Mouse (Mus musculus): ENCODE data around the gene Tmeff1. TPM values are rescaled to one million over a fixed set of nuclear protein-coding genes. Genes with fewer than 3 reads are reported as not detected.

Gene Tmeff1
- 2.5 and 3.4 TPM in 2 replicates for polyA plus RNA-seq (2012; rRNA removed)

DNA sequence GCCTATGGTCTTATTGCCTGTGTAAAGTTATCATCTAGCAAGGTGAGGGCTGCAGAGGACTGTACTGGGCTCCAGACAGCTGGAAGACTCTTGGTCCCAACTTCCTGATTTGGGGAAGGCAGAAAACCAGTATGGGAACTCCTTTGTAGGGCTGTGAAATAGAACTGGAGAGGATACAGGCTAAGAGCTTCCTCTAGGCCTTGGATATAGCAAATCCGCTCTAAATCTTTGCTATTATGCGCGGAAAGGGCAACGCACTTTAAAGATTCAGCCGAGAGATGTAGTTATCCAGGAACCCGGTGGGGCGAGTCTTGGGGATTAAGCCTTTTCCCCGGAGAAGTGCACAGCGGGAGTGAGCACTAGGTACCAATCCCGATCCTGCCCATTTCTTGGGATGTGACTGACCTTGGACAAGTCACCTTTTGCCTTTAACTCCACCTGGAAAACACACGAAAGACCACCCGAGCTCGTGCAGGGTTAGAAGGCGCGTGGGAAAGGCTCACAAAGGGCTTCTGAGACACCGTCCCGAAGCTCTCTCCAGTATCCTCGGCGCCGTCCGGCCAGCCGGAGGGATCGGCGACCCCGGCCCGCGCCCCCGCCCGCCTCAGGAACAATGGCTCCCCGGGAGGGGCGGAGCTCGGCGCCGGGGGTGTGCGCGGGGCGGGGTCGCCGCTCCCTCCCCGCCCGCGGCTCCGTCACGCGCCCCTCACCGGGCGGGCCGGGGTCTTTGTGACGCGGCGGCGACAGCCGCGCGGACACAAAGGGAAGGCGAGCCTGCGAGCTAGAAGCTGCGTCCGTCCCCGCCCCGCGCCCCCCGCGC, at the start of gene Tmeff1:
Gene Tmeff1 (plus strand): TSS at position 754 of the 820 bp plus-strand sequence.
- DNase-seq (ENCODE audit: low read depth, low spot score): no peak
- 2% methylated on average over 57 of the region's 64 CpGs for WGBS

DNA sequence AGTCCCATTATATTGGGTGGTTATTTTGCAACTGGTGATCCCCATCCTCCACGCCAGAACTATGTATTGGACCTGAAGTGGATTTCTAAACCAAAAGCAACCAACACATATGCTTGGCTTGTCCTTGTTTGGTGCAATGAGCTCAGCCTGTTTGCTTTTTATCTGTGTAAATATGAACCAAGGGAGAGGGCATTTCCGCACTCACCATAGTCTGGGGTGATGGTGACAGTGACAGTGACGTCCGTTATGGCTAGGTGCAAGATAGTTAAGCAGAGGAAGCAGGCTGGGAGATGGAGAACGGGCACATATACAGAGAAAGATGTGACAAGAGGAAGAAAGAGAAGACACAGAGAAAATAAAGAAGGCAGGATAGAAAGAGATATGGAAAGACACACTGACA, 48.7 kb upstream of the Tmeff1 start:
- WGBS: 59% methylated on average over 5 of the region's 5 CpGs
- no peak for DNase-seq (ENCODE audit: low read depth, low spot score)

DNA sequence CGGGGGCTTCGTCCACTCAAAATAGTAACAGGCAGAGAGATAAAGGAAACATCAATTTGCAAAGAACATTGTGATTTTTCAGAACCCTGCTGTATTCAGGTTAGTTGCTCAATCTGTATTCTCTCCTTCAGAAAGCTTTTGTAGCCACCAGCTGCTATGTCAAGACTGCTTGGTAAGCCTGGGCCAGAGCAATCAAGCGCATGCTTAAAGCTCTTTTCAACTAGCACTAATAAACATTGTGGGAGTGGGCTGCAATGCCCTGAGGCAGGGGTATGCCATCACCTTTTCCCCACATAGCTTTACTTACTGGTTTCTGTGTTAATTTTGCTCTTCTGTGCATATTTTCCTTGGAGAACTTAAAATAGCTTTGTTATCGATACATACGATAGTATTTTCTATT, 48.0 kb upstream of the Tmeff1 start:
- no peak for DNase-seq (ENCODE audit: low read depth, low spot score)
- 89% methylated on average over 5 of the region's 5 CpGs for WGBS

DNA sequence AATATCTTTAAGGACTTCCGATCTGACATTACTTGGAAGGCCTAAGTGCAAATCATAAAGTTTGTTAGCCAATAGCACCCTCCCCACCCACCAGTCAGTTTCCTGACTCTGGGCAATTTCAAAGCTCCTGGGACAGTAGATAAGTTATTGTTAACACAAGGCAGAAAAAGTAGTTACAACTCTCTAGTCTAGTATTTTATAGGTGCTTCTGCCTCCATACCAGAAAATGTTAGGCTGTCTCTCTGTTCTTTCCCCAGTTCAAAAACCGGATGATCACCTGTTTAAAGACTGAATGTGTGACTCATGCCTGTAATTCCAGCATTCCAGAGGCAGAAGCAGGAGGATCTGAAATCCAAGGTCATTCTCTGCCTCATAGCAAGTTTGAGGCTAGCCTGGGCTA, 46.4 kb upstream of the Tmeff1 start:
- WGBS: 41% methylated on average over 2 of the region's 2 CpGs
- no peak for DNase-seq (ENCODE audit: low read depth, low spot score)

DNA sequence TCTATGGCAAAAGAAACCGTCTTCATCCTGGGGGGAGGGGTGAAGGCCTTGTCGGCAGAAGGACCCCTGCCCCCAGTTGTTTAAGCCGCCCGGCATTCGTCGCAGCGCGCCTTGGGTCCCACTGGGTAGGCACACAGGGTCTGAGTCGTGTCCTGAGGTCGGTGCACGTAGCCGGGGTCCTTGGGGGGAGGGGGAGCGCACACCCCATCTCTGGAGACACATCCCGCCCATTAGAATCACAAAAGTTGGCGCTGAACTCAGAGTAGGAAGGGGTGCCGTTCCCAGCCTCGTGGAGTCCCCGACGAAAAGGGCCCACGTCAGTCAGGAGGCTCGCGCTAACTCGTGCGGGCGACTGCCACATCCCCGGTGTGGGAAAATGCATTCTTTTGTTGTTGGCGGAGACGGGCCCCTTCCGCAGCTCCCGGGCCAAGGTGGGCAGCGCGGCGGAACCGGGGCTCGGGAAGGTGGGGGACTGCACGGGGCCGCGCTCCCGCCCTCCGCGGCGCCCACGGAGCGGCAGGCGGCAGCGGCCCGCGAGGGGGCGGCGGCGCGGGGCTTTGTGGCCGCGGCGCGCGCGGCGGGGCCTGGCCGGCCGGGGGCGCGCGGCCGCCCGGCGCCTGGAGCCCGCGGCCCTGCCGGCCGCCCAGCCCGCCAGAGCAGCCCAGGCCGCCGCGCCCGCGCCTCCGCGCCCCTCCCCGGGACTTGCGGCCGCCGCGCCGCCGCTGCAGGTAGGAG, 45.0 kb upstream of the Tmeff1 start, which contains the start of gene Msantd3:
Gene Msantd3 (plus strand): TSS at position 95 of the 735 bp plus-strand sequence.
- 6% methylated on average over 82 of the region's 86 CpGs for WGBS
- DNase-seq (ENCODE audit: low read depth, low spot score): no peak

DNA sequence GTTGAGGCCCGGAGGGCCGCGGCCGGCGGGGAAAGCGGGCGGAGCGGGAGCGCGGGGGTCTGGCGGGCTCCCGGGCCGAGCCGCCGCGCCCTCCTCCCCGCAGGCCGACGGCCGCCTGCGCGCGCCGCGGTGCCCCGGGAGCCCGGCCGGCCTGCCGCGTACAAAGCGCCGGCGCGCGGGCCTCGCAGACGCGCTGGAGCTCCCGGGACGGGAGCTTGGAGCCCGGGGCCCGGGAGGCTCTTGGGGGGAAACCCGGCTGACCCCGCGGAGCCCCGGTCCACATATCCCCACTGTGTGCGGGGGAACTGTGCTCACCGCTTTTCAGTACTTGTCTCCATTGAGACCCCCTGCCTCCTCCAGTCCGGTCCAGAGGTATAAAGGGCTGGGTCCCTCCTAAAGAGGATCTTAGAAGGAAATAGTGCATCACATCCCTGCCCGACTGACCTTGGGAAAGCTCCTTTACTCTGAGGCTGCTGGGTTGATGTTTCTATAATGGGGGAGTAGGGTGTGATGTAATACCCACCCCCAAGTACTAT, 44.3 kb upstream of the Tmeff1 start:
- WGBS: under 1% methylated on average over 40 of the region's 50 CpGs
- no peak for DNase-seq (ENCODE audit: low read depth, low spot score)

DNA sequence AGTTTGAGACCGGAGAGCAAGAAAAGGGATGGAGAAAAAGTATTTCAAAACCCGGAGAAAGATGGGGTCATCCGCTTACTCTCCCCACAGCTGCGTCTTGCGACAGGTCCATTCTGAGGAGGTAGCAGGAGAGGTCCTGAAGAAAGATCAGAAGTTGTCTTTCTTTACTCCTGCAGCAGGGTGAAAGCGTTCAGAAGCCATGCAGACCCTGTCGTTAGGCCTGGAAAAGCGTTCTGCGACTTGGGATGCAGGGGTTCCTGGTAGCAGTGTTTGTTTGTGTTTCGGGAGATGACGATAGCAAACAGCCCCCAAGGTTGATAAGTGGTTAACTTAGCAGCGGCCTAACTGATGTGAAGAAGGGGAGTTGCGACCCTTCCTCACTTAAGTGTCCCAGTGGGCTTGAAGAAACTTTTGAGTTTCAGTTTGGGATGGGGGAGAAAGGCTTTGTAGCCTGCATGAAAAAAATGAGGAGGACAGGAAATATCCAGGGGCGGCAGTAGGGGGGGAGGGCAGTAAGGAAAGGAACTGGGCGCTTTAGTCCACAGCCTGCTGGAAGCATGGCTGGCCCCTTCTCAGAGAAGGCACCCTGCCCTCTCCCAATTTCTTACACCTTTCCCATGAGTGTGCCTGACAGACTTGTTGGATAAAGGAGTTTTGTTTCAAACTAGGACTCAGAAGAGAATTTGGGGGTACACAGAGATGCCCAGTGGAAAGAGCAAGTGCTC, 43.3 kb upstream of the Tmeff1 start:
- WGBS: 72% methylated on average over 15 of the region's 15 CpGs

DNA sequence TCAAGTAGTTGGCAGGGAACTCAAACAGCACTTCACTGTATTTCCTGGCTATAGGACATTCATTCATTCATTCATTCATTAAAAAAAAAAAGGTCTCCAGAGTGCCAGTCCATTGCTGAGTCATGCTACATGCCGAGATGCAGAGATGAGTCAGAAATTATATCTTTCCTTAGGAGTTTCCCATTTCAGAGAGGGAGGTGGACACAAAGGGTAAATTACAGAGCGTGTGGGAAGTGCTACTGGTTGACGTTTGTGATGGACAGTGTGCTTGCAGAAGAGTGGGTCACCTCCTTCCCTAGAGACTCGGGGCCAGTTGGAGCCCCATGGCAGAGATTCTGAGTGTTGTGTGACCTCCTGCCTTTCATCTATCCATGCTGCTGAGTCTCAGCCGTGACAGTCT, 42.6 kb upstream of the Tmeff1 start:
- 61% methylated on average over 5 of the region's 5 CpGs for WGBS
- DNase-seq (ENCODE audit: low read depth, low spot score): no peak

More for the DNA sequence above, 43.3 kb upstream of the Tmeff1 start:
- DNase-seq (ENCODE audit: low read depth, low spot score): no peak

DNA sequence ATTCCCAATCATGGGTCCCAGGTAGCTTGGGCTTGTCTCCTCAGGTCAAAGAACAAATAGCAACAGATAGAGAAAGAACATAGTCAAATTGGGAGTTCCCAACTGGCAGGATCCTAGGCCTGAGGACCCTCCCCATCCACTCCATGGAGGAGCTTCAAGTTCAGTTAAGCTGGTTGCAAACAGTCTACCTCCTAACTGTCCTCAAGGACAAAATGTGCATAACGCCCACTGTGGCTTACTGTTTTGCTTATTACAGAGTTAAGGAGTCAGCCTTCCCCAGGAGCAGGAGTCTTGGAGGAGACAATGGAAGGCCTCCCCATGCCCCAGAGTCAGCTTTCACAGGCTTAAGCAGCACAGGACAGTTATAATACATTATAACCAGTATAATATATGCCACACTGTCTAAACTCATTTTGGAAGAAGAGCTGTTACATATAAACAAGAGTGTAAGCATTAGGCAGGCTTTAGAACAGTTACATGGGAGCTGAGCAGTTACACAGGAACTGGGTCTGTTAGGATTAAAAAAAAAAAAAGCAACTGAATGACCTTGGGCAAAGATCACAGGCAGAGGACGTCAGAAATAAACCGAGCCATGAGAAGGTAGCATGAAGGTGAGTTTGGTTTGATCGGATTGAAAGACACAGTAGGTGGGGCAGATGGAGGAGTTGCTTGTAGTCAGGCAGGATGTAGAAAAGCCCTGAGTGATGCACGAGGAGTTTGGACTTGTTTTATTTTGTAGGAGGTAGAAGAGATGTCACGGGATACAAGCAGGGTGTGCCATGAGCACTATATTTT, 41.7 kb upstream of the Tmeff1 start:
- WGBS: 67% methylated on average over 6 of the region's 6 CpGs
- DNase-seq (ENCODE audit: low read depth, low spot score): no peak

DNA sequence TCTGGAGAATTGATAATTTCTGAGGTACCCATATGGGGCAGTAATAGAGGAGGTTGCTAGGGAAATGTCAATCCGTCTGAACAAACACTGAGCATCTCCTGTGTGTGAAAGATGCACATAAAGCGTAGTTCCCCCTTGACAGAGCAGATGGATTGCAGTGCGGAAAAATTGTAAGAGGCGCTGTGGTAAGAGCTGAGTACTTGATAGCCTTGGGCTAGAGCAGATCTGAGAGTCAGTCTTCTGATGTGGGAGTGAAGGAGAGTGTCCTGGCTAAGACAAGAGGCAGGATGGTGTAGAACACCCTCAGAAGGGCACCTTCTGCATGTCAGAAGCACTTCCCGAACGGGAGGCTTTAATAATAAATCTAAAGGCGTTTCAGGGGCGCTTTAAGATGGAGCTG, 40.8 kb upstream of the Tmeff1 start:
- DNase-seq (ENCODE audit: low read depth, low spot score): no peak
- 88% methylated on average over 8 of the region's 8 CpGs for WGBS

DNA sequence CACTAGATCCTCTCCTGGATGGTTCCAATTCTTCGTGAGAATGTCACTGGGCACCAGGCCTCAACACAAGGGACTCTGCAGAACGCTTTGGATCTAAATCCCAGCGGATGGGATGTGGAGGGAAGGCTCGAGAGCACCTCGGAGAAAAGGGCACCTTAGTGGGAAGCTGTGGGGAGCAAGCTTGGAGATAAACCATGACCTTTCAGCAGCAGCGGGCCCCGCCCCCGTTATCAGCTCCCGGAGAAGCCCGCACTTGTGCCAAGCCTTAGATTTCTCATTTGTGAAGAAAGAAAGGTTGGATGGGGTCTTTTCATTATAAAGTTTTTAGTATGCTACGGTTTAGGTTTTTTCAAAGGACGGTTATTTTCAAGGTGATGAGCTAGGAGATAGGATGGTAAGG, 39.0 kb upstream of the Tmeff1 start:
- DNase-seq (ENCODE audit: low read depth, low spot score): no peak
- WGBS: 35% methylated on average over 12 of the region's 12 CpGs

DNA sequence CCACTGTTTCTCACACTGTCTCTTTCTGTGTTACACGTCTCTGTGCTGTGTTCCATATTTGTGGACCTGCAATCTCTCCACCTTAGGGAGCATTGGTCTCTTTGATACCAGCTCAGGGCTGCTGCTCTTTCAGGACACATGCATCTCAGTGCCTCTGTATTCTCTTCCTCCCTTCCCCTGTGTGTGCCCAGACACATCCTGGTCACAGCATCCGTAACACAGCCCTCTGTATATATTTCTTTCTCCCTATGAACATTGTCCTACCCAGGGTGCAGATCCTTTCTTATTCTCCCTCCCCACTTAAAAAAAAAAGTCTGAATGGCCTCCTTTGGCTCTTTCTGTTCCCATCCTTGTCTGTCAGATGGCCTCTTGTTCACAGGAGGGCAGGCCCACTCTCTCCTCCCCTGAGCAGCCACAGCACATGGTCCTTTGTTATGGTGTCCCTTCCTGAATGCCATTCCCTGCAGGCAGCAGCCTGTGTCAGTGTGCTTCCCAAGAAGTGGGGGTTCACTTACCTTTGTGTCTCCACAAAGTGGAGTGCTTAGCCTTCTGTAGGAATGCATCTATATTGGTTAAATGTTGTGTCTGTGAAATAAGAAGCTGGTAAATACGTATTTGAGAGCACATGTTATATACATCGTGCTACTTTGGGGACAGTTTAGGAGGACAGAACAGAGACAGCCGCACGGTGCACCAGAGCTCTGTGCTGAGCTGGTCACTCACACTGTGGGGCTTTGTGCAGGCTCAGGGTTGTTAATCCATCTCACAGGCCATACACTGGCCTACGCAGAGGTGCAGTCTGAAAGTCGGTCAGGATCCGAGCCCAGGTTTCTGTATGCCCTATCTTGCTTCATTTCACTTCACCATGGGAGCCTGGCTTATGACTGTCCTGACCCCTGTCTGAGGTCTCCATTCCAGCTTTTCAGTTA, 38.1 kb upstream of the Tmeff1 start:
- WGBS: 90% methylated on average over 9 of the region's 9 CpGs
- no peak for DNase-seq (ENCODE audit: low read depth, low spot score)

DNA sequence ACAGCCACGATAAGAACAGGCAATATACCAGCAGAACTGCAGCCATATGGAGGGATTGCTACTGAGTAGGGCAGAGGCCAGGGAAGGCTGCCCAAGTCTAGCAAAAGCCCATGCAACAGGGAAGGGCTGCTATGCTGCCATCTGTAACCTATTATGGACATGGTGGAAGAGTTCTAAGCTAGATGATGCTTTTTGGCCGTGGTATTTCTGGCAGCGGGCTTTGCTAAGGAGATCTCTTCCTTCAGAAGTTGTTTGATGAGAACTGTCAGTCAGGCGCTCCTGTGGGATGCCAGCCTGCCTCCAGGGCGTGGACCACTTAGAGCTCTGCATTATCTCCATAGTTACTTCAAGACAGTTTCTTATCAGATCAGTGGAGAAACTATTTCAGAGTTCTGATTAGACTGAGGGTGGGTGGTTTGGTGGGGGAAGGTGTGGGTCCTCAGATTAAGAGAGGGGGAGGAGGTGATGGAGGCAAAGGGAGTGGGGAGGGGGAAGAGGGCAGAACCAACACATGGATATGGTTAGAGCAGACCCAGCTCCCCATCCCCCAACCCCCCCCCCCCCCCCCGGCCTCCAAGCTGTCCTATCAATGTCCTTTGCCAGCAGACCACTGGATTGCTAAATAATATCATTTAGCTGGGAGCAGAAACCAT, 36.5 kb upstream of the Tmeff1 start:
- no peak for DNase-seq (ENCODE audit: low read depth, low spot score)
- 70% methylated on average over 6 of the region's 6 CpGs for WGBS

DNA sequence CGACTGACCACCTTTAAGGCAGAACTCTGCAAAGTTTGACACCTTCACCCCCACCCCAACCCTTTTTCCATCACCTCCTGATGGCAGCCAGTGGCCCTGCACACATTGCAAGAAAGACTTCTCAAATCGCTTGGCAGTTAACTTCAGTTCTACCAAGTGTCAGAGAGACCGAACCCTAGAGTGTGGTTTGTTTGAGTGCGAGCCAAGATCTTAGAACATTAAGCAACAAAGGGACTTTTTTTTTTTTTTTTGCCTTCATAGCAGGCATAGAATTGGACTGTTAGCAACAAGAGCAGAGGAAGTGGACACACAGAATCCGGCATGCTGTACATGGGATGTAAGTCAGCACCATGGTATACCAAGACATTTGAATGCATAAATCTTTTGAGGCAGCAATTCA, 35.3 kb upstream of the Tmeff1 start:
- no peak for DNase-seq (ENCODE audit: low read depth, low spot score)
- 71% methylated on average over 5 of the region's 5 CpGs for WGBS

DNA sequence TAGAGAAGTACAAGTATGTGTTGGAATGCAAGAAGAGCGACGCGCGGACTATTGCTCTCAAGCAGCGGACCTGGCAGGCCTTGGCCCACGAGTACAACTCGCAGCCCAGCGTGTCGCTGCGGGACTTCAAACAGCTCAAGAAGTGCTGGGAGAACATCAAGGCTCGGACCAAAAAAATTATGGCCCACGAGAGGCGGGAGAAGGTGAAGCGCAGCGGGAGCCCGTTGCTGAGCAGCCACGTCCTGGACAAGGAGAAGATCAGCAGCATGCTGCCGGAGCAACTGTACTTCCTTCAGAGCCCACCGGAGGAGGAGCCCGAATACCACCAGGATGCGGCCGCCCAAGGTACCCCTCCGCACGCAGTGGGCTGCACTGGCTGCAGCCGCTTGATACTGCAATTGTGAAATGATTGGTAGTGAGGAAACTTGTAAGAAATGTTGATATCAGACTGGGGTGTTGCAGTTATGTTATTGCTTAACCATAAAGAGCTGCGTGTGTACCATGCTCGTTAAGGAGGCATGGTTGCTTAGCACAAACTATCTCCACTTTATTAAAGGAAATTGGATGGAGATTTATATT, 32.4 kb upstream of the Tmeff1 start:
- 93% methylated on average over 27 of the region's 27 CpGs for WGBS
- no peak for DNase-seq (ENCODE audit: low read depth, low spot score)

DNA sequence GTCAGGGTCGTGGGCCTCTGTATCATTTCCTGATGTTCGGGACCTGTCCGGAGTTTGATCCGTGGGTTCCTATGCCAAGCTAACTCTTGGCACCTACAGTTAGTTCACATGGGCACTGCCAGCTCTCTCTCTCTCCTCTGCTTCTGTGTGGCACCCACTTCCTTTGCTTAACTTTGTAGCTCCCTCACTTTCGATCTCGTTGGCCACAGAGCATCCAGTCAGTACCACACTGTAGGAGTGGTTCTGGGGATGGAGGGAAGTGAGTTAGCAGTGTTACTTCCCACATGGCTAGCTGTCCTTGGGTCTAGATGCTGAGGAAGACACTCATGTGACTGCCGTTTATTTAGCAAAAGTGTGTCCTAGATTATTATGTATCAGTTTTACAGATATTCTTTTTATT, 30.8 kb upstream of the Tmeff1 start:
- WGBS: 70% methylated on average over 7 of the region's 7 CpGs
- no peak for DNase-seq (ENCODE audit: low read depth, low spot score)

DNA sequence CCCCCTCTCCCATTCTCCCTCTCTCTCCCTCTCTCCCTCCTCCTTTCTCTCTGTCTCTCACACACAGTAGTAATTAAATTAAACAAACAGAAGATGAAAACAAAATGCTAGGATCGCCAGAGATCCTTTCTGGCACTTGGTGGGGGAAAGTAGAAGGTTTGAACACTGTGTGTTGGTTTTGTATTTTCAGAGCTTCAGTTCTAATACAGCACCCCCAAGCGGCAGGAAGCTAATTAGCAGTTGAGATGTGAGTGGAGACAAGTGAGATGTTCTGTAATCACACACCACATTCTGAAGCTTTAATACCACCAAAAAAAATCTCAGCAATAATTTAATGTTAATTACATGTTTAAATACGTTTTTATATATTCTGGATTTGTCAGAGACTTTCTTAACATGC, 29.2 kb upstream of the Tmeff1 start:
- DNase-seq (ENCODE audit: low read depth, low spot score): no peak
- WGBS: 7% methylated on average over 3 of the region's 3 CpGs

All from large intestine, adult 2 months (tissue).